Mouse (Mus musculus) neural tube, embryonic 11.5 days (tissue): ENCODE results near the gene Celf2. TPM values are rescaled to one million over a fixed set of nuclear protein-coding genes. Genes with fewer than 3 reads are reported as not detected.

ENCODE experiments used
- ATAC-seq: fragments of 200-750 bp; cut with Nextera tagmentation; 2 replicates; pipeline ENCODE4 v1.8.0; 2017; ENCODE audit warnings: moderate number of reproducible peaks, mild to moderate bottlenecking, moderate TSS enrichment, moderate library complexity; ENCODE audit not compliant: insufficient read depth, low FRiP score, low TSS enrichment
- DNase-seq: peaks from one replicate; pipeline ENCODE4 v3.0.0-alpha.2; 2015; ENCODE audit warnings: low spot score
- H3K27ac ChIP-seq: fragments of 300-500 bp; sonication (generic); 2 replicates; pipeline ENCODE4 v1.5.1; 2014; ENCODE audit warnings: low read depth, mild to moderate bottlenecking, low read length
- H3K27me3 ChIP-seq: fragments of 300-500 bp; sonication (generic); 2 replicates; pipeline ENCODE4 v1.6.1; 2014; ENCODE audit warnings: mild to moderate bottlenecking, low read length, mixed read lengths; ENCODE audit not compliant: control insufficient read depth, insufficient read depth
- H3K36me3 ChIP-seq: fragments of 300-500 bp; sonication (generic); 2 replicates; pipeline ENCODE4 v1.6.1; 2014; ENCODE audit warnings: mild to moderate bottlenecking, low read length, moderate library complexity, mixed read lengths; ENCODE audit not compliant: control insufficient read depth, insufficient read depth
- H3K4me1 ChIP-seq: fragments of 300-500 bp; sonication (generic); 2 replicates; pipeline ENCODE4 v1.6.1; 2014; ENCODE audit warnings: low read length, mixed read lengths; ENCODE audit not compliant: control insufficient read depth, insufficient read depth
- H3K4me2 ChIP-seq: fragments of 300-500 bp; sonication (generic); 2 replicates; pipeline ENCODE4 v1.6.1; 2014; ENCODE audit warnings: low read depth, mild to moderate bottlenecking, moderate library complexity
- H3K4me3 ChIP-seq: fragments of 300-500 bp; sonication (generic); 2 replicates; pipeline ENCODE4 v1.5.1; 2014; ENCODE audit warnings: low read depth, low read length
- H3K9ac ChIP-seq: fragments of 300-500 bp; sonication (generic); 2 replicates; pipeline ENCODE4 v1.6.1; 2014; ENCODE audit warnings: mild to moderate bottlenecking, low read length
- H3K9me3 ChIP-seq: fragments of 300-500 bp; sonication (generic); 2 replicates; pipeline ENCODE4 v1.6.1; 2016; ENCODE audit warnings: low read length; ENCODE audit not compliant: control insufficient read depth
- WGBS: fragments of 180-500 bp; shearing (Covaris S2); extraction: QIAGEN DNeasy Blood & Tissue Kit; methylation state at CpG from one replicate; pipeline ENCODE4 v1.1.7; 2014; 5-methylcytosine and 5-hydroxymethylcytosine counted together
- polyA plus RNA-seq: library from polyadenylated mRNA; unstranded; fragments of >200 nt; fragmentation: Nextera tagmentation; extraction: Ambion mirVana; gene quantifications from 2 replicates; pipeline ENCODE4 v1.2.1, GENCODE M21; 2014

The Celf2 gene
- polyA plus RNA-seq, 1 experiment from 2014 or later, result 70.3 TPM

DNA sequence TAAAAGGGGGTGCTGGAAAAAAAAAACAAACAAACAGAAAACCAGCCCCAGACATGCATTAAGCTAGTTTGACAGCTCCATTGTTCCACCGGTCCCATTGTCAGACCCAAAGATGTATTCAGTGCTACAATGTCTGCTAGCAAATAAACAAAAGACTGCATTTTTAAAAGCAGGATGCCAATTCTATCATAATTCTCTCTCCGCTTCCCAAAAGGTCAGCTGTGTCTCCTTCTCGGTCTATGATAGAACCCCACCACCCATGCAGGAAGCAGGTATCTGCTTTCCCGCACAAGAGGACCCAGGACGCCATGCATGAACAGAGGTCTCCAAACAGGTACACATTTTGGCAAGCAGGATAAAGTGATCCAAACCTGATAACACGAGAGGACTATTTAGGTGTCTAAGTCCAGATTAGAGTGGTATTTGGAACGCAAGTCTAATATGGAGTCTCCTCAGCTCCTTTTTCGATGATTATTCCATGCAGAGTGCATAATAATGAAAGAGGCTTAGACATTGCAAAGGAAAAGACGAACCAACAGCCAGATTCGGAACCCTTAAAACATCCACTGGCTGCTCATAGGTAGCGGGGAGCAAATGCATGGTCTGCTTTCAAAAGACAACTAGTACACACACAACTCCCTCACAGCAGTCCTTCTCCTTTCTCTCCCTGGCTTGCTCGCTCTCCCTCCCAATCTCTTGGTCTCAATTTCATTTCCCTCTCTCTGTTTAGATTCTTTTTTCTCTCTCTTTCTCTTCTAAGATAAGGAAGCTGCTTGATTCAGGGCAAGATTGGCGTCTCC lies 625.2 kb downstream of the Celf2 start:
- WGBS, result 48% methylated on average over 13 of the region's 13 CpGs
- H3K9me3 ChIP-seq, result no peaks in the 10 kb centered on the region
- H3K9ac ChIP-seq, result peak overlapping the region; percentile 58
- H3K27ac ChIP-seq, result peak overlapping the region; percentile 76
- no peak for ATAC-seq
- H3K4me2 ChIP-seq, result peak overlapping the region; percentile 53
- H3K36me3 ChIP-seq, result no peaks in the 10 kb centered on the region
- DNase-seq, result peak; percentile 27
- H3K27me3 ChIP-seq, result no peaks in the 10 kb centered on the region
- H3K4me3 ChIP-seq, result peak overlapping the region; percentile 37
- H3K4me1 ChIP-seq, result peaks cover 3% of the 10 kb centered on the region; the same call in 1 of the 2 replicates

DNA sequence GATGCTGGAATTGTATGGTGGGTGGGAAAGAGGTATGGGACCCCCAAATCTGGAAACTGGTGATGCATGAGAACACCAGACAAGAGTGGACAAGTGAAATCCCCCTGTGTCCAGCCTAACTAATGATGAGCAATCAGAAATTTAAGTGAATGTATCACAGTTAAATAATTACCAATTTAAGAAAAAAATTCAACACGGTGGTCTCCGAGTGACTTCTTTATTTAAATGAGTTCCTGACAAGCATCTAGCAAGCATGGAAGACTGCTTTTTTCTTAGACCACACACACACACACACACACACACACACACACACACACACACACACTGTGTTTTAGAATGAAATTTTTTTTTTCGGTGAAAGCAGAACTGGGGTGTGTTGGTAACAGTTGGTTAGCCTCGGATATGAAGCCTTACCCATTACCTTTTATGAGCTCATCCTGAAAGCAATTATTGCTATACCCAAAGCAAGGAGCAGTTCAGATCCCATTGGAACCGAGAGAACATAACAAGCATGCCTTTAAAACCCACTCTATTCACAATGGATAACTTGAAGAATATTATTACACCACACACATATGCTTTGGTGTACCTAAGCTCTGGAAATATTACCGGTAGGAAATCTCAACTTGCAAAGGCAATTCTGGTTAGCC lies 627.0 kb downstream of the Celf2 start:
- WGBS, result 69% methylated on average over 6 of the region's 6 CpGs
- Histone ChIP-seq H3K27ac (no peak overlapping the region), H3K36me3 (no peaks in the 10 kb centered on the region), H3K9ac (no peak overlapping the region), H3K4me3 (no peak overlapping the region), H3K27me3 (no peaks in the 10 kb centered on the region), H3K9me3 (no peaks in the 10 kb centered on the region), H3K4me2 (no peak overlapping the region), H3K4me1 (peaks cover 3% of the 10 kb centered on the region; the same call in 1 of the 2 replicates)
- ATAC-seq, result peak; percentile 43; the same call in 1 of the 2 replicates
- no peak for DNase-seq

DNA sequence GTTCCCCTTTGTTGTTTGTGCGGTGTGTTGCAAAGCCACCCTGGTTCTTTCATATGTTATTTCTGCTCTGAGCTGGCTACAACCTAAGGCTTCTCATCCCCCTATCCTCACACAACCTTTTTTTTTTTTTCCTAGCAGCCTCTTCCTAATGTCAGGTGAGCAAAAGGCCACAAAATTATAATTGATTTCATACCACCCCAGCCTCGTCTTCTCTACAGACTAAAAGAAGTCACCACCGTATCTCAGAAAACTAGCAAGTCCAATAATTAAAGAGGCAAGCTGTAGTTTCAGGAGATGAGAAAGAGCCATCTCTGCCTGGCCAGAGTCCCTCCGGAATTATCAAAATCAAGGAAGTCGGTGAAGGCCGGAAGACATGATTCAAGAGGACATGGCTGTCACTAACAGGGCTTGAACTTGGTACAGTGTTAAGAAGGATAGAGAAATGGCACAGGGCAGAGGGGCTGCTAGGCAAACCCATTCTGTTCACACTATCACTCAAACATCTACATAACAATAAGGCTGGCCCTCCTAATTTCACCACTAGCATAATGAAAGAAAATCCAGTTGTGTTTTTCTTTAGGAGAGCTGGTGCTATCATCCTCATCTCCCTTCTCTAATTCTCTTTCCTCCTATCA lies 628.3 kb downstream of the Celf2 start:
- H3K4me3 ChIP-seq, result no peak overlapping the region
- no peak overlapping the region for H3K4me2 ChIP-seq
- H3K9ac ChIP-seq, result no peak overlapping the region
- peaks cover 3% of the 10 kb centered on the region; the same call in 1 of the 2 replicates for H3K4me1 ChIP-seq
- 82% methylated on average over 6 of the region's 6 CpGs for WGBS
- DNase-seq (no peak), ATAC-seq (no peak)
- H3K36me3 ChIP-seq, result no peaks in the 10 kb centered on the region
- no peaks in the 10 kb centered on the region for H3K9me3 ChIP-seq
- H3K27me3 ChIP-seq, result no peaks in the 10 kb centered on the region
- H3K27ac ChIP-seq, result no peak overlapping the region

DNA sequence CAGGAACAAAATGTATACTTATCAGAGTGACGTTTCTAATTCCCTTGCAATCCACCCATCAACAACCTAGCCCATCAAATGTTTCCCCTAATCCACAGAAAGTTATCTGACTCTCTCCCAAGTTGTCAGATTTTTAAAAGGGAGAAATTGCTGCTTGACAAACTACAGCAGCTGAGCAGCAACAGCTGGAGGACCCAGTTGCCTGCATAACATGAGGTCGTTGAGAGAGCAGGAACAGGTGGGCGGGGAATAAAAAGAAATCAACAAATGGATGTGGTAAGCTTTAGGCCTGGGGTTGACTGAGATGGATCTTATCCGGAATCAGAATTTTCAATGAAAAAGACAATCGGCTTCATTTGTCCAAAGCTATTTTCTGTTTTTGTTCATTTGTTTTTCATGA lies 632.3 kb downstream of the Celf2 start:
- Histone ChIP-seq H3K36me3 (no peaks in the 10 kb centered on the region), H3K4me3 (no peak overlapping the region), H3K9me3 (no peaks in the 10 kb centered on the region), H3K4me1 (no peaks in the 10 kb centered on the region; the same call in 1 of the 2 replicates), H3K9ac (no peak overlapping the region), H3K4me2 (no peak overlapping the region), H3K27ac (no peak overlapping the region), H3K27me3 (no peaks in the 10 kb centered on the region)
- 74% methylated on average over 5 of the region's 5 CpGs for WGBS
- no peak for DNase-seq
- no peak for ATAC-seq

DNA sequence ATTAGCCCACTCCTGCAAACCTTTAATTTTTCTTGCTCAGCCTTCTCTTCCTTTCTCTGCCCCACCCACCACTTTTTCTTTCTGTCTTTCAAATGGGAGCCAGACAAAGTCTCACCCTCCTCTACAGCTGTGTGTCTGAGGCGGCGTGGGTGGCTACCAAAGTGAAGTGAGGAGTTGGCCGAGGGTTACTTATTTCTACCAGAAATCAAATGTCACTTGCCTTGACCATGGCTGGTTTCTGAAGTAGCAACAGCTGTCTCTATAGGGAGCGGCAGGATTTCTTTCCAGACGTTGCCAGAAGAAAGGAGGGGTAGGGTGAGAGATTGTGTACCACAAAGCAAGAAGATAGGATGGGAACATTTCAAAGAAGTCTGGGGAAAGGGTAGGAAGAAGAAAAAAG lies 632.8 kb downstream of the Celf2 start:
- Histone ChIP-seq H3K4me1 (no peaks in the 10 kb centered on the region; the same call in 1 of the 2 replicates), H3K9me3 (no peaks in the 10 kb centered on the region), H3K36me3 (no peaks in the 10 kb centered on the region), H3K9ac (no peak overlapping the region), H3K4me2 (no peak overlapping the region), H3K4me3 (no peak overlapping the region), H3K27me3 (no peaks in the 10 kb centered on the region), H3K27ac (no peak overlapping the region)
- ATAC-seq (no peak), DNase-seq (no peak)
- WGBS, result 59% methylated on average over 5 of the region's 5 CpGs

DNA sequence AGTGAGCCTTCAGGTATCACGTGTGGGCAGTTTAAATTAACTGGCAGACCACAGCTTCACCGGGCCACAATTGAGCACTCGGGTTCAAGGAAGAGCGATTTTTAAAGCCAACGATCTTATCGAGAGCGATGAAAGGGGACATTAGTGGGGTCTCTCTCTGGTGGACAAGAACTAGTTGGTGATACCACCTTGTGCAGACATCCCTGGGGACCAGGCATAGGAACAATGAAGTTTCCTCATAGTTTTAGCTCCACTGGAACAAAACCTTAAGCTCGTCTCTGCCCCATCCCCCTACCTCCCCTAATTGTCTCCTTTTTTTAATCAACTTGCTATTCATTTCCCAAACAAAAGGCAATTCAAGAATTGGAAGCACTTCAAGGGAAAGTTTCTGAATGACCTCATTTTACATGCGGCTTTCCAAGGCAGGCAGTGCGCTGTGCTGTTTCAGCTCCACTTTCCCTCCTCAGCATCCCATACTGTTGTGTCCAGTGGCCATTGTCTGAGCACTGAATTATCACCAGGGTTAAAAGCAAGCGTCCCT lies 634.2 kb downstream of the Celf2 start:
- Histone ChIP-seq H3K27me3 (no peaks in the 10 kb centered on the region), H3K36me3 (no peaks in the 10 kb centered on the region), H3K4me2 (peak overlapping the region; percentile 18), H3K9ac (no peak overlapping the region), H3K4me1 (peaks cover 3% of the 10 kb centered on the region; the same call in 1 of the 2 replicates), H3K9me3 (no peaks in the 10 kb centered on the region), H3K4me3 (no peak overlapping the region), H3K27ac (no peak overlapping the region)
- peak; percentile 38 for DNase-seq
- no peak for ATAC-seq
- 19% methylated on average over 11 of the region's 11 CpGs for WGBS

DNA sequence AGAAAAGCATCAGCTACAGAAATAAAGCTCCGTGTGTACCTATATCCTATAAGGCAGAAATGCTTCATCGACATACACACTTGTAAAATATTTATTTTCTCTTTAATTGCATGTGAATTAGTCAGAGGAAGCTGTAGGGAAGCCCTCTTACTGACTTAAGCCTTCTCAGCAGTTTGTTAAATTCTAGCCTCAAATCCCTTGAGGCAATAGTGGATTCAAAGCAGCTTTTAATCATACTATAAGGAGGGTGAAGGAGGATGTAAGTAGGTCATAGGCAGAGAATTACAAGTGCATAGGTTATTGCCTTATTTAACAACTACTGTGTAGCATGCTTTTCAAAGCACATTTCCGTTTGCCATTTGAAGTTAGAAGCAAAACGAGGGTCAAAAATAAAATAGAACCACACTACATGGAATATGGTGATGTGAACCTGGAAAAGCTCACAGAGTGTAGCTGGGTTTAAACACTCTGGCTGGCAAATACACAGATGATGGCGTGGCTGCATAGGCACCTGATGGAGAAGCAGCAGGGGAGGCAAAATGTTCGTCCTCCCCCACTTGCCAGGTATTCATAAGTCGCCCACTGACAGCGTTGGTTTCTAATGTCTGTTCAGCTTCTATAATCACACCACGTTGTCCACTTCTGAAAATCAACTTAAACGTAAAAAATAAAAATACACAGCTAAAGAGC lies 635.0 kb downstream of the Celf2 start:
- Histone ChIP-seq H3K27ac (no peak overlapping the region), H3K4me1 (peaks cover 7% of the 10 kb centered on the region; the same call in 1 of the 2 replicates), H3K9ac (no peak overlapping the region), H3K27me3 (no peaks in the 10 kb centered on the region), H3K4me3 (no peak overlapping the region), H3K4me2 (no peak overlapping the region; the same call in 1 of the 2 replicates), H3K9me3 (no peaks in the 10 kb centered on the region), H3K36me3 (no peaks in the 10 kb centered on the region)
- 41% methylated on average over 10 of the region's 10 CpGs for WGBS
- ATAC-seq (no peak), DNase-seq (no peak)

DNA sequence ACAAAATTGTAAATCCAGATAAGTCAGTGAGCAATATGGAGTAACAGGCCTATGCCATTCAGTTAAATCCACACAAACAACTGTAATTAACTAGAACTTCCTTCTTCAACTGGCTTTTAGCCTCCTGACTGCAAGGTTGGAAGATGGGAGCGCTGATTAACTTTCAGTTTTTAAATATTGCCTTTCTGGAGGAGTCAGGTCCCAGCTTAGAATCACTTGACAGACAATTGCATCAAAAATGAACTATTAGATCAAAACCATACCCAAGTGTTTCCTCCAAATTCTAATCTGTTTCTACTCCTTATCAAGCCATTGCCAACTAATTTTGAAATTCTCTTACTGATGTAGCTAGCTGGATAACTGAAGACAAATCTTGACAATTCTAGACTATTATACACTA lies 635.7 kb downstream of the Celf2 start:
- no peak for ATAC-seq
- Histone ChIP-seq H3K36me3 (no peaks in the 10 kb centered on the region), H3K27ac (no peak overlapping the region), H3K9ac (no peak overlapping the region), H3K4me2 (no peak overlapping the region), H3K9me3 (no peaks in the 10 kb centered on the region), H3K4me1 (peaks cover 12% of the 10 kb centered on the region), H3K4me3 (no peak overlapping the region), H3K27me3 (no peaks in the 10 kb centered on the region)
- no peak for DNase-seq
- 89% methylated on average over 1 of the region's 1 CpGs for WGBS
